Mouse (Mus musculus): ENCODE measurements at regions not wholly inside any gene's neighbourhood (a gene's known extent, or its start where the extent isn't known, plus 50 kb on each side); places are given as distances from the start of the nearest gene placed in this dataset.

DNA sequence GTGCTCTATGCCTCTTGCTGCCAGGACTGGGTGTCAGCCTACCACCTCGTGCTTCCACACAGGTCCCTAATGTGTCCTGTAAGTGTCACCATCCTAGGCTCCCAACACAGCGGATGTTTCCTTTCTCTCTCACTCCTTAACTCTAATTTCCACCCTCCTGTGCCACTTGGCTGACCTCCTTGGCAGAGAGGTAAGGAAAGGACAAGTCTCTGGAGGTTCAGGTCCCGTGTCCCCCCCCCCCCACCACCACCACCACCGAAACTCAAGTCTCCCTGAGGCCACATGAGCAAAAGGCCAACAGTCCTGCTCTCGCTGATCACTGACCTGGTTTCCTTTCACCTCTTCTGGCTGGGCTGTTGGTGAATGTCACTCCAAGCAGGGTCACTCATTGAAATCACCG, 189.0 kb downstream of the Zfp36l1 start:
- no peaks in the 10 kb centered on the region for H3K27me3 ChIP-seq
- ChIA-PET CTCF (no interaction called here), POLR2A (no interaction called here)
- TF ChIP-seq CTCF (IDR thresholded peaks at IDR 0.05), result no peak
- in situ Hi-C loops (cut with MboI; ENCODE audit: low pct_unique_long_range_greater_than_20kb), result no loop called here
- DNase-seq (ENCODE audit: low read depth, low spot score) (no peak), ATAC-seq (no peak)

DNA sequence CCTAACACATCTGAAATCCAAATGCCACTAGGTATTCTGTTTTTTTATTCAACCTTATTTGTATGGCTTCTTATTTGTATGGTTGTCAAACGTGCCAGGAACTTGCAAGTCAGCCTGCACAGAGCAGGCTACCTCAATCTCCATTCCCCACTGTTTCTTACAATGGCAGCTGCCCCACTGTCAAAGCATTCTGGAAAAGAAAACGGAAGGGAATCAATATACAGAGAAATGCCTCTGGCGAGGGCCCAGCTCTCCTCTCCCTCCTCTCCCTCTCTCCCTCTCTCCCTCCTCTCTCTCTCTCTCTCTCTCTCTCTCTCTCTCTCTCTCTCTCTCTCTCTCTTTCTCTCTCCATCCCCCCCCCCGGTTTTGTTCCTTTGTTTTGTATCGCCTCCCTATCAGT, 191.0 kb downstream of the Zfp36l1 start:
- ChIA-PET POLR2A (no interaction called here), CTCF (no interaction called here)
- DNase-seq (ENCODE audit: low read depth, low spot score), result no peak
- no peak for ATAC-seq
- TF ChIP-seq CTCF (IDR thresholded peaks at IDR 0.05), result no peak
- in situ Hi-C loops (cut with MboI; ENCODE audit: low pct_unique_long_range_greater_than_20kb), result no loop called here
- H3K27me3 ChIP-seq, result no peaks in the 10 kb centered on the region

DNA sequence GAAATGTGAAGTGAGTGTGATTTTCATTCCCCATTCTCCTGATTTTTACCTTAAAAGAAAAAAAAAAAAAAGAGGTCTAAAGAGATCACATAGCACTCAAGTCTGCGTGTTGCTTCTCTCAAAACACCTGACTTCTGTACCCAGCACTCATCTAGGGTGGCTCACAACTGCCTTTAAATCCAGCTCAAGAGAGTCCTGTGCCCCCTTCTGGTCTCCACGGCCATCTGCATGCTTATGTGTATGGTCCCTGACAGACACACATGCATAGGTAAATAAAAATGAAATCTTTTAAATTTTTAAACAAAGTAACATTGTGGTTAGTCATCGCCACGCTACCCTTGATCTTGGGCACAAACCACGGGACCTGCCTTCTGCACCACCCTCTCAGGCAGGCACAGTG, 193.8 kb downstream of the Zfp36l1 start:
- DNase-seq (ENCODE audit: low read depth, low spot score) (no peak), ATAC-seq (no peak)
- in situ Hi-C loops (cut with MboI; ENCODE audit: low pct_unique_long_range_greater_than_20kb), result no loop called here
- H3K27me3 ChIP-seq, result no peaks in the 10 kb centered on the region
- TF ChIP-seq CTCF (IDR thresholded peaks at IDR 0.05), result no peak
- ChIA-PET CTCF (interaction anchor here (0.8 to 1.2 kb wide), 2 partner anchors 9 to 17 kb away, joined by 3 read pairs; no protein-coding TSS in a partner anchor), POLR2A (no interaction called here)

DNA sequence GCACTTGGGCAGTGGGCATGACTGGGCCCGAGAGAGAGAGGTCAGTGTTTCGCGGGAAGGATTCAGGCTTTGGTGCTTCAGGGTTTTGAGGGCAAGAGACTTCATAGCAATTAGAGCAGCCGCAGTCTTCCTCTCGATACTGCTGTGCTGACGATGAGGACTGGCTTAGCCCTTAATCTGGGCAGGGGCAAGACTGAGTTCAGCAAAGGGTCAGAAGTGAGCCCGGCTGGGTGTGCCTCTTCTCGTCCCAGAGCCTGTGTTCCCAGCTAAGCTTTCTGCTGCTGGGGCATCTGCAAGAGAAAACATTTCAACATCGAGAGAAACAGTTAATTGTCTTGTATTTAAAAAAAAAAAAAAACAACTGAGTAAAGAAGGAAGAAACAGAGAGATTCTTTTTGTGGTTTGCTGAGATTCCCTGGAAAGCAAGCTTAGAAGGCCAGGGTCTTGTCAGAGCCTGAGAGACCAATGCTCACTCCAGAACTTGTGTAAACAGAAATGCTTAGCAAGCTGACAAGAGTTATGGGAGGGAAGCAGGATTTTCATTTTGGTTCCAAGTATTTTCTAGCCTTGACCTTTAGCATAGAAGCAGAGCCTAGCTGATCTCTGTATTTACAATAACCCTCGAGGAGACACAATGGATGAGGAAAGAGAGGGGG, 195.1 kb downstream of the Zfp36l1 start:
- ChIA-PET POLR2A (interaction anchor here (0.7 kb wide), 1 partner anchor 84 kb away, joined by 3 read pairs; no protein-coding TSS in a partner anchor), CTCF (interaction anchor here (1.2 kb wide), 1 partner anchor 18 kb away, joined by 3 read pairs; no protein-coding TSS in a partner anchor)
- TF ChIP-seq CTCF (IDR thresholded peaks at IDR 0.05), result no peak
- in situ Hi-C loops (cut with MboI; ENCODE audit: low pct_unique_long_range_greater_than_20kb), result no loop called here
- ATAC-seq (no peak), DNase-seq (ENCODE audit: low read depth, low spot score) (no peak)
- no peaks in the 10 kb centered on the region for H3K27me3 ChIP-seq

DNA sequence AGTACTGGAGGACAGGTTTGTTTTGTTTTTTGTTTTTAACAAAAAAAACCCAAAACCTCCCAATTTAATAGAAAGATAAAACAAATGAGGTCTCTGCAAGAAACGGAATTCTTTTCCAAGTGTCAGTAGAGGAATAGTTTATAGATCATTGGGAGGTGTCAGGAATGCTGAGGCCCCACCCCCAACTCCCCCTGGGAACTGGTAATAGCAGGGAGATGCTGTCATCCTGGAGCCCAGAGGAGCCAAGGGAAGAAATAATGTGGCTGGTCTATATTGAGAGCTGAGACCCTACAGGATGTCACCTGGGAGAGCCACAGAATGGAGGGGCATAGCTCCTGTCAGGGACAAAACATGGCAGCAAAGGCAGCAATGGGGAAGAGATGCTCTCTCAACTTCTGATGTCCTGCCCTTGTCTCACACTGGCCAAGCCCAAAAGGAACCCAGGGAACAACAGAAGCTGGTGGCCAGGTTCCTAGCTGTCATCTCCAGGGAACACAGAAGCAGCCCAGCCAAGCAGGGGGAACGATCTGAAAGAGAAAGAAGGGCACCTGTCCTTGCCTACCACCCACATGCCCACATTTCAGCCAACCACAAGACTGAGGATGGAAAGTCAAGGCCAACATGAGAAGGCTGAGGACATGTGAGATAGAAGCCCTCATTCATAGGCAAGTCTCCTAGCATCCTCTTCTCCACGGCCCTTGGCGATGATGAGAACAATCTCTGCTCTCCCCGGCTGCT, 195.7 kb downstream of the Zfp36l1 start:
- TF ChIP-seq CTCF (IDR thresholded peaks at IDR 0.05), result no peak
- no peaks in the 10 kb centered on the region for H3K27me3 ChIP-seq
- in situ Hi-C loops (cut with MboI; ENCODE audit: low pct_unique_long_range_greater_than_20kb), result no loop called here
- POLR2A ChIA-PET, result no interaction called here
- CTCF ChIA-PET, result no interaction called here
- ATAC-seq, result no peak
- no peak for DNase-seq (ENCODE audit: low read depth, low spot score)

DNA sequence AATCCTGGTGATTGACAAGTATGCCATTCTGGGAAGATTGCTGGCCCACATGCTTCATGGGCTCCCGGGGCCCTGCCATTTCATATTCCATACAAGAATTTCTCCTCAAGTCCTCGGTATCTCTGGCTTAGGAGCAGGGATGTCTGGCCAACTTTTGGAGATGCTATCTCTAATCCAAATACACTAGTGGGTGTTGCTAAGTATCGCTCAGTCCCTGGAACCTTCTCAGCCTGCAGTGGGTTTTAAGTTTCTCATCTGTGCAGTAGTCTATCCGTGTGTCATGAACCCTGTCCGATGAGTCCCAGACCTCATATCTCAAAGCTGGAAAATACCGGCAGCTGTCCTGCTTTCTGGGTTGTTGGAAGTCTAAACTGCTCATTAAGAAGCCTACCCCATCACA, 198.9 kb downstream of the Zfp36l1 start:
- ATAC-seq, result no peak
- in situ Hi-C loops (cut with MboI; ENCODE audit: low pct_unique_long_range_greater_than_20kb), result no loop called here
- POLR2A ChIA-PET, result no interaction called here

DNA sequence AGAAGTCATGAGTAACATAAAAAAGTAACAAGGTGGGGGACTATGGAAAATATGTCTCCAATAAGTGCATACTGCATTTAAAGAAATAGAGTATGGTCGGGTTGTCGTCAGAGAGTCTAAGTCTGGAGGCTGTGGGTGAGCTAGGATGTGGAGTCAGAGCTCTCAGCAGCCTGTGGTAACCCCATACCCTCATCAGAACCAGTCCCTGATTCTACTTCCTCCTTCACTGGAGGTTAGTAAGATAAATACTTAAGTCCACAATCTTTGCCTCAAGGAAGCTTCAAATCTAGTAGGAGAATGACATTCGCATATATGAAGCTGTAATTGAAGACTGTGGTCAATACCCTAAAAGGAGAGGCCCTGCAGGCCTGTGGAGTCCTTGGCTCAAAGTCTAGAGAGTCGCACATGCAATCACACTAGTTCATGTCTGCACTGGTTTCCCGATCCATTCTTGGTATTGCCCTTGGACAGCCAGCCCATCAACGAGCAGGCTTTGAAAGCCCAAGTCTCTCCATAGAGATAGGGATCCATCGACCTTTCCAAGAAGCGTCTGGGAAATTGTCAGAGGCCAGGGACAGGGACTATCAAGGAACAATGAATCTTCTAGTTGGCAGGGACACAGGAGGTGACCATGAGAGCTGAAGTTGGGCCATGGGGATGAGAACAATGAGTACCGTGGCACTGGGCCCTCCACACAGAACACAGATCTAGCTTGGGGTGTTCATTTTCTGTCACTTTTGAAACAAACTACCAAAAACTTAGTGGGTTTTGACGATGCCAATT, 200.3 kb downstream of the Zfp36l1 start:
- no peaks in the 10 kb centered on the region for H3K27me3 ChIP-seq
- POLR2A ChIA-PET, result no interaction called here
- CTCF ChIA-PET, result interaction anchor here (1.3 kb wide), 1 partner anchor 13 kb away, joined by 3 read pairs; no protein-coding TSS in a partner anchor
- no peak for TF ChIP-seq CTCF (IDR thresholded peaks at IDR 0.05)
- ATAC-seq, result no peak
- no peak for DNase-seq (ENCODE audit: low read depth, low spot score)
- in situ Hi-C loops (cut with MboI; ENCODE audit: low pct_unique_long_range_greater_than_20kb), result no loop called here

More for the DNA sequence above, 198.9 kb downstream of the Zfp36l1 start:
- CTCF ChIA-PET, result interaction anchor here (1.3 kb wide), 1 partner anchor 12 kb away, joined by 3 read pairs; no protein-coding TSS in a partner anchor
- TF ChIP-seq CTCF (IDR thresholded peaks at IDR 0.05), result no peak
- no peaks in the 10 kb centered on the region for H3K27me3 ChIP-seq
- no peak for DNase-seq (ENCODE audit: low read depth, low spot score)

DNA sequence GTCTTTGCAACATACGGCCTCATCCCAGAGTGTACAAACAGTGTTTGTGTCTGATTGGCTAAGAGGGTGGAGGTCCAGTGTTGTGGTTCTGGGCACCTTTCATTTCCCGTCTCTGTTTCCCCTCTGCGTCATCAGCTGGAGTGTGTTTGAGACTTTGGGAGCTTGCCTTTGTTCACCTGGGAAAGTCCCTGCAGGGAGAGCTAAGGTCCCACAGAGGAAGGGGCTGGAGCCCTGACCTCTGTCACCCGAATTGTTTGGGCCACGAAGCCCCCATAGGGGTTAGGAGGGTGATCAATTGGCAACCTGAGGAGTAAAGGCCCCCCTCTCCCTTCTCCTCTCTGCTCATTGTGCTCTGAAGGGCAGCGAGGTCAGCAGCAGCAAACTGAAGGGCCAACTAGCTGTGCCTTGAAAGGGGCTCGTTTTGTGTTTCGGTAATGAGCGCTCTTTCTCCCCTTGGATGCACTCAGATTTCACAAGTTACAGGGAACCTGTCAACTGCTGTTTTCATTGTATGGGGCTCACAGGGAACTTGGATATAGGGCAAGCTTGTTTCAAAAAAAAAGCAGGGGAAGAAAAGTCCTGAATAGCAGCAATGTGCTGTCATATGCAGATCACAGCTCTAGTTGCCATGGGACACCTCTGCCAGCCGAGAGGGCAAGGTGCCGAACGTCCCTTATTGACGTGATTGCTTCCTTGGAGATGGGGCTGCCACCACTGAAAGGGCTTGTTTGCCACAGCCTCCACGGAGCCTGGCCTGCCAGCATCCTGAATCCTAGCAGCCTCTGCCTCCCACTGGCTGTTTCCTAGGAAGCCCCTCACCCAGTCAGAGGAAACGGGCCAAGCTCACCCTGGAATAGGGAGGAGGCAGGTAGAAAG, 201.7 kb downstream of the Zfp36l1 start:
- TF ChIP-seq CTCF (IDR thresholded peaks at IDR 0.05), result no peak
- DNase-seq (ENCODE audit: low read depth, low spot score), result no peak
- H3K27me3 ChIP-seq, result no peaks in the 10 kb centered on the region
- no peak for ATAC-seq
- ChIA-PET CTCF (no interaction called here), POLR2A (no interaction called here)
- in situ Hi-C loops (cut with MboI; ENCODE audit: low pct_unique_long_range_greater_than_20kb), result no loop called here

DNA sequence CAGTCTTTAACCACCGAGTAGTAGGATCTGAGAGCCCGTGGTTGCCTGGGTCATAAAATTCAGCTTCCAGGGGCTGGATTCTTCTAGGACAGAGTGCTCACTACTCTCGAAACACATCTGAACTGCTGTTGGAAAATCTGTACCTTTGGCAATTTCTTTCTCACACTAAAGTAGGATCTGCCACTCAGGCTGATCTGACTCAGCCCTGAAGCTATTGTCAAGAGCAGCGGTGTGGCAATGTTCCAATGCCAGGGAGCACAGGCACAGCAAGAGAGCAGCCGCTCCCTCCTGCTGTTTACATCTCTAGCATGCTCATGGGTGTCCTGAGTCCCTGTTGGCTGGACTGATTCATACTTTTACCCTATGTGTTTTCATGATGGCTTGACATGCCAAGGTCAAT, 205.2 kb downstream of the Zfp36l1 start:
- ChIA-PET POLR2A (no interaction called here), CTCF (no interaction called here)
- ATAC-seq (no peak), DNase-seq (ENCODE audit: low read depth, low spot score) (peak; percentile 81)
- in situ Hi-C loops (cut with MboI; ENCODE audit: low pct_unique_long_range_greater_than_20kb), result no loop called here
- TF ChIP-seq CTCF (IDR thresholded peaks at IDR 0.05), result no peak
- H3K27me3 ChIP-seq, result no peaks in the 10 kb centered on the region

DNA sequence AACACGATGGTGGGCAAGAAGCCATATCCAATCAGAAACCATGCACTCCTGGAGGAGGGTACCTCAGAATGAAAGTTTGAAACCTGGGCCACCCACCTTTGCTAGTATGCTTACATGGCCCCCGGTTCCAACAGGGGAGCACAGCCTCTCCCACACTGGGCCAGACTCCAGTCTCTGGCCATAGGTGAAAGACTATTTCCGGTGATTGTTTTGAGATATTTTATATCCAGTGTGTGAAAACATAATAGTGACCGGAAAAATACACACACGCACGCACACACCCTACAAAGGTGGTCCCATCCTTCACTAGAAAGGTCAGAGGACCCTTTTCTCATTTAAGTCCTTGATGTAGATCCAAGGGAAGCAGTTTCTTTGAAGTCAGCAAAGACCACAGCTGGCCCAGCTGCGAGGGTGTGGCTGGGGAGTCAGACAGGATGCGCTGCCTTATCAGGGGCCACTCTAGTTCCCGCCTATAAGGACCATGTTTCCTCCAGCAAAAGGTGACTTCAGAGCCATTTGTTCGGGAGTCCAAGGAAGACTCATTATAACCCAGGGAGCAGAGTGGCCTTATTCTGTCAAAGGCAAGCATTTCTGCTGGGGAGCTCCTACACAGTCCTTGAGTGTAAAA, 206.0 kb downstream of the Zfp36l1 start:
- no peak for ATAC-seq
- TF ChIP-seq CTCF (IDR thresholded peaks at IDR 0.05), result no peak
- ChIA-PET POLR2A (no interaction called here), CTCF (no interaction called here)
- no peaks in the 10 kb centered on the region for H3K27me3 ChIP-seq
- no peak for DNase-seq (ENCODE audit: low read depth, low spot score)
- in situ Hi-C loops (cut with MboI; ENCODE audit: low pct_unique_long_range_greater_than_20kb), result no loop called here

All from Patski (cell line).